Mouse (Mus musculus) cerebellum, adult 2 months (tissue): ENCODE results near the gene Runx2. TPM values are rescaled to one million over a fixed set of nuclear protein-coding genes. Genes with fewer than 3 reads are reported as not detected.
A peak's percentile ranks its signal among the peaks of the same experiment; 100 is the strongest.

Experiments used
- DNase-seq, 2 experiments: peaks; one replicate each; pipeline ENCODE4 v3.0.0; 2021
- H3K27ac ChIP-seq: fragments of 200-500 bp; 2 replicates; pipeline ENCODE4 v1.5.1; 2012; ENCODE audit warnings: low read length, control low read depth, inconsistent platforms; ENCODE audit not compliant: insufficient read depth
- H3K27me3 ChIP-seq: fragments of 200-500 bp; 2 replicates; pipeline ENCODE4 v1.6.1; 2012; ENCODE audit warnings: inconsistent platforms, mild to moderate bottlenecking, low read length, moderate library complexity; ENCODE audit not compliant: control insufficient read depth, insufficient read depth
- H3K4me1 ChIP-seq: fragments of 200-500 bp; 2 replicates; pipeline ENCODE4 v1.6.1; 2011; ENCODE audit warnings: low read length; ENCODE audit not compliant: control insufficient read depth, insufficient read depth
- H3K4me3 ChIP-seq: fragments of 200-500 bp; replicated peaks from 2 replicates; pipeline ENCODE3; 2011; ENCODE audit warnings: mild to moderate bottlenecking, low read depth, low read length, control low read depth; ENCODE audit not compliant: insufficient read depth
- CTCF ChIP-seq: fragments of 200-500 bp; IDR thresholded peaks from 2 replicates; pipeline ENCODE4 v1.5.1; 2011; ENCODE audit warnings: low read depth, mild to moderate bottlenecking, control low read depth, low read length, moderate library complexity, borderline replicate concordance; ENCODE audit not compliant: insufficient read depth
- POLR2A ChIP-seq: fragments of 200-500 bp; IDR thresholded peaks from 2 replicates; pipeline ENCODE4 v1.6.1; 2011; ENCODE audit warnings: low read length, control low read depth, borderline replicate concordance; ENCODE audit not compliant: insufficient read depth
- WGBS: fragments of 180-500 bp; shearing (Covaris S2); methylation state at CpG from one replicate; pipeline ENCODE4 v1.1.7; 2018; 5-methylcytosine and 5-hydroxymethylcytosine counted together
- polyA plus RNA-seq: library from polyadenylated mRNA; depleted of rRNA; stranded (reverse); fragments of >200 nt; gene quantifications from 2 replicates; pipeline ENCODE4 v1.2.3, GENCODE M21; 2012

Runx2 gene
- polyA plus RNA-seq, 1 experiment, result 0.95 TPM

GRCm38 (mm10) chr17:44766318-44766717 is 48.3 kb downstream of the Runx2 start:
- no peak for TF ChIP-seq CTCF
- TF ChIP-seq POLR2A, result no peak
- 86% methylated on average over 11 of the region's 11 CpGs for WGBS
- Histone ChIP-seq H3K27ac (no peak overlapping the region), H3K4me1 (no peaks in the 10 kb centered on the region), H3K27me3 (no peaks in the 10 kb centered on the region), H3K4me3 (no peak overlapping the region)
- DNase-seq, result no peak

- no peak for DNase-seq
- no peaks in the 10 kb centered on the region for H3K4me1 ChIP-seq
- TF ChIP-seq POLR2A (no peak), CTCF (no peak)
- WGBS, result 91% methylated on average over 8 of the region's 8 CpGs
- no peaks in the 10 kb centered on the region for H3K27me3 ChIP-seq
- H3K27ac ChIP-seq, result no peak overlapping the region
- H3K4me3 ChIP-seq, result no peak overlapping the region
These were observed 69.2 kb downstream of the Runx2 start for GRCm38 (mm10) chr17:44745378-44745777.

- no peak for DNase-seq
- H3K4me3 ChIP-seq, result no peak overlapping the region
- H3K27me3 ChIP-seq, result no peaks in the 10 kb centered on the region
- H3K27ac ChIP-seq, result no peak overlapping the region
- WGBS, result 59% methylated on average over 3 of the region's 3 CpGs
- H3K4me1 ChIP-seq, result no peaks in the 10 kb centered on the region
- no peak for TF ChIP-seq POLR2A
- peak; percentile 28; the same call in 1 of the 2 replicates for TF ChIP-seq CTCF
These were observed 70.8 kb downstream of the Runx2 start for GRCm38 (mm10) chr17:44743780-44744179.

- Histone ChIP-seq H3K4me1 (no peaks in the 10 kb centered on the region), H3K27ac (no peak overlapping the region), H3K4me3 (no peak overlapping the region), H3K27me3 (no peaks in the 10 kb centered on the region; the same call in 1 of the 2 replicates)
- TF ChIP-seq CTCF (no peak), POLR2A (no peak)
- DNase-seq, result no peak
- WGBS, result 90% methylated on average over 9 of the region's 9 CpGs
These were observed 72.4 kb downstream of the Runx2 start for GRCm38 (mm10) chr17:44742246-44742645.

GRCm38 (mm10) chr17:44738121-44738637 is 76.4 kb downstream of the Runx2 start:
- Histone ChIP-seq H3K4me3 (no peak overlapping the region), H3K4me1 (no peaks in the 10 kb centered on the region; the same call in 1 of the 2 replicates), H3K27ac (no peak overlapping the region), H3K27me3 (peaks cover 8% of the 10 kb centered on the region; the same call in 1 of the 2 replicates)
- WGBS, result 12% methylated on average over 19 of the region's 22 CpGs
- TF ChIP-seq CTCF (no peak), POLR2A (no peak)
- no peak for DNase-seq

GRCm38 (mm10) chr17:44737275-44738120 is 77.1 kb downstream of the Runx2 start:
- TF ChIP-seq CTCF, result no peak
- TF ChIP-seq POLR2A, result no peak
- Histone ChIP-seq H3K4me1 (no peaks in the 10 kb centered on the region; the same call in 1 of the 2 replicates), H3K27me3 (peaks cover 8% of the 10 kb centered on the region; the same call in 1 of the 2 replicates), H3K27ac (no peak overlapping the region), H3K4me3 (no peak overlapping the region)
- 5% methylated on average over 33 of the region's 33 CpGs for WGBS
- DNase-seq, result peak; percentile 6 to 29

- H3K27me3 ChIP-seq, result peaks cover 8% of the 10 kb centered on the region; the same call in 1 of the 2 replicates
- no peaks in the 10 kb centered on the region; the same call in 1 of the 2 replicates for H3K4me1 ChIP-seq
- WGBS, result 2% methylated on average over 73 of the region's 73 CpGs
- H3K27ac ChIP-seq, result no peak overlapping the region
- H3K4me3 ChIP-seq, result peak overlapping the region; percentile 79
- peak; percentile 14; the same call in 1 of the 2 replicates for TF ChIP-seq CTCF
- no peak for TF ChIP-seq POLR2A
- peak; percentile 63 to 72 for DNase-seq
These were observed 78.5 kb downstream of the Runx2 start for GRCm38 (mm10) chr17:44735991-44736561.
